Mouse (Mus musculus) C2C12 (cell line): ENCODE measurements around the gene Amt.

Experiments used
- CEBPB ChIP-seq: IDR thresholded peaks from one replicate; pipeline ENCODE4 v1.6.1; 2011; ENCODE audit warnings: low read depth, mild to moderate bottlenecking, control low read depth, moderate library complexity
- CTCF ChIP-seq: IDR thresholded peaks from one replicate; pipeline ENCODE4 v1.5.1; 2011; ENCODE audit not compliant: control insufficient read depth, insufficient read depth, insufficient read length
- MAX ChIP-seq: IDR thresholded peaks from one replicate; pipeline ENCODE4 v1.6.1; 2011; ENCODE audit warnings: mild to moderate bottlenecking, control low read depth
- MYOD1 ChIP-seq: IDR thresholded peaks from one replicate; pipeline ENCODE4 v1.6.1; 2011; ENCODE audit warnings: low read depth; ENCODE audit not compliant: control insufficient read depth, insufficient read length
- MYOG ChIP-seq: IDR thresholded peaks from one replicate; pipeline ENCODE4 v1.6.1; 2011; ENCODE audit not compliant: control insufficient read depth, insufficient read length; ENCODE audit errors: extremely low read depth
- USF1 ChIP-seq: IDR thresholded peaks from one replicate; pipeline ENCODE4 v1.6.1; 2011; ENCODE audit warnings: low read depth, mild to moderate bottlenecking, control low read depth, moderate library complexity

GRCm38 (mm10) chr9:108280071-108280828 lies 16.4 kb upstream of the Amt start:
- TF ChIP-seq MYOG: no peak
- no peak for TF ChIP-seq CTCF
- no peak for TF ChIP-seq MYOD1
- no peak for TF ChIP-seq USF1
- TF ChIP-seq MAX: no peak
- TF ChIP-seq CEBPB: no peak
